Mouse (Mus musculus): Measurements from ENCODE around the gene Hsd17b6. TPM values are rescaled to one million over a fixed set of nuclear protein-coding genes. Genes with fewer than 3 reads are reported as not detected.

The Hsd17b6 gene
- total and polyA plus RNA-seq, 3 experiments = 0.15 TPM; not detected in 2

GRCm38 (mm10) chr10:128030860-128031259 is 23.4 kb upstream of the Hsd17b6 start:
- Histone ChIP-seq H3K27ac (ENCODE audit: control insufficient read depth, low read depth, low read length) (no peak overlapping the region), H3K27me3 (ENCODE audit: control insufficient read depth in 1 of 2, insufficient read depth in 2 of 2, low read length in 2 of 2) (no peaks in the 10 kb centered on the region), H3K79me2 (ENCODE audit: control insufficient read depth, insufficient read depth, low read length, poor library complexity) (peaks cover 6% of the 10 kb centered on the region), H3K36me3 (ENCODE audit: control insufficient read depth in 1 of 2, insufficient read depth in 2 of 2, low read length in 2 of 2) (peaks cover 5 to 9% of the 10 kb centered on the region in 2 experiments), H3K9ac (ENCODE audit: control insufficient read depth, low read depth, low read length, poor library complexity, severe bottlenecking) (no peak overlapping the region), H3K4me1 (ENCODE audit: control insufficient read depth in 1 of 2, insufficient read depth in 2 of 2, low read length in 2 of 2) (no peaks in the 10 kb centered on the region), H3K4me3 (ENCODE audit: control insufficient read depth in 1 of 2, insufficient read depth in 1 of 2, low read depth in 2 of 2, low read length in 2 of 2) (no peak overlapping the region), H3K9me3 (replicated peaks; ENCODE audit: insufficient read depth, low read length) (no peaks in the 10 kb centered on the region)
- TF ChIP-seq CHD1 (IDR thresholded peaks at IDR 0.05; ENCODE audit: low read depth, low read length) (no peak), GABPA (IDR thresholded peaks at IDR 0.05; ENCODE audit: low read depth, low read length) (no peak), ZC3H11A (IDR thresholded peaks at IDR 0.05; ENCODE audit: low read depth, low read length) (no peak), ZMIZ1 (IDR thresholded peaks at IDR 0.05; ENCODE audit: low read depth, low read length) (no peak), ZKSCAN1 (IDR thresholded peaks at IDR 0.05; ENCODE audit: low read depth, low read length) (no peak), GATA1 (IDR thresholded peaks at IDR 0.05; ENCODE audit: low read depth, low read length) (no peak), UBTF (IDR thresholded peaks at IDR 0.05; ENCODE audit: borderline replicate concordance, insufficient read depth, low read depth, low read length) (no peak), POLR2AphosphoS2 (IDR thresholded peaks at IDR 0.05; ENCODE audit: low read length) (no peak), NRF1 (IDR thresholded peaks at IDR 0.05; ENCODE audit: insufficient read depth, low read depth, low read length, poor library complexity, severe bottlenecking) (no peak), NELFE (IDR thresholded peaks at IDR 0.05; ENCODE audit: low read depth, low read length) (no peak), MAFK (IDR thresholded peaks at IDR 0.05; ENCODE audit: borderline replicate concordance, low read depth, low read length) (no peak), E2F4 (IDR thresholded peaks at IDR 0.05; ENCODE audit: borderline replicate concordance, low read depth, low read length) (no peak), ETS1 (IDR thresholded peaks at IDR 0.05; ENCODE audit: low read depth, low read length) (peak; percentile 55), MYB (IDR thresholded peaks at IDR 0.05; ENCODE audit: low read depth, low read length) (no peak), MXI1 (IDR thresholded peaks at IDR 0.05; ENCODE audit: low read depth, low read length) (0 out of 2 replicates have a peak, but pooled peaks have one; percentile 33), MEF2A (IDR thresholded peaks at IDR 0.05; ENCODE audit: extremely low read depth, insufficient replicate concordance, low read depth, low read length, poor library complexity, severe bottlenecking) (no peak), CHD2 (IDR thresholded peaks at IDR 0.05; ENCODE audit: low read length) (no peak), MAX (IDR thresholded peaks at IDR 0.05; ENCODE audit: low read length) (no peak), TAL1 (IDR thresholded peaks at IDR 0.05; ENCODE audit: low read length) (no peak), USF2 (IDR thresholded peaks at IDR 0.05; ENCODE audit: borderline replicate concordance in 1 of 2, insufficient read depth in 1 of 2, low read depth in 1 of 2, low read length in 2 of 2) (no peak), SMC3 (IDR thresholded peaks at IDR 0.05; ENCODE audit: low read depth, low read length) (no peak), JUND (IDR thresholded peaks at IDR 0.05; ENCODE audit: low read depth, low read length) (no peak), POLR2A (IDR thresholded peaks at IDR 0.05; ENCODE audit: control insufficient read depth in 1 of 2, insufficient read depth in 1 of 2, low read depth in 1 of 2, low read length in 2 of 2, poor library complexity in 1 of 2) (no peak), EP300 (IDR thresholded peaks at IDR 0.05; ENCODE audit: low read depth in 1 of 2, low read length in 2 of 2) (peak in 1 of 2 experiments; percentile 15; a peak in 1 of 4 replicates)
- DNase-seq (ENCODE audit: low read depth, low spot score) = no peak
